Mouse (Mus musculus) CH12.LX (cell line): ENCODE measurements around the gene Fat1. TPM values are rescaled to one million over a fixed set of nuclear protein-coding genes. Genes with fewer than 3 reads are reported as not detected.
A peak's percentile ranks its signal among the peaks of the same experiment; 100 is the strongest.

Experiments used
- DNase-seq: peaks from one replicate; pipeline ENCODE4 v3.0.0-alpha.2; 2013; ENCODE audit errors: extremely low read depth
- H3K27ac ChIP-seq: 2 replicates; pipeline ENCODE4 v1.5.1; 2012; ENCODE audit warnings: low read depth, mild to moderate bottlenecking, control low read depth, moderate library complexity; ENCODE audit not compliant: insufficient read depth
- H3K27me3 ChIP-seq: replicated peaks from 2 replicates; pipeline ENCODE3; 2012; ENCODE audit warnings: inconsistent platforms
- H3K36me3 ChIP-seq, 2 experiments: replicated peaks in 1 of 2; 2 replicates each; pipeline versions ENCODE3 to v1.6.1; 2012; ENCODE audit warnings: inconsistent platforms in 1 of 2, low read length in 1 of 2, mild to moderate bottlenecking in 1 of 2, mixed read lengths in 1 of 2, moderate library complexity in 1 of 2; ENCODE audit not compliant: control insufficient read depth in 1 of 2, insufficient read depth in 1 of 2
- H3K4me1 ChIP-seq, 2 experiments: 2 replicates each; pipeline ENCODE4 v1.6.1; 2012; ENCODE audit warnings: inconsistent platforms in 1 of 2, moderate library complexity in 1 of 2; ENCODE audit not compliant: insufficient read depth in 2 of 2, control insufficient read depth in 1 of 2
- H3K4me2 ChIP-seq: 2 replicates; pipeline ENCODE4 v1.6.1; 2012; ENCODE audit warnings: low read depth, mild to moderate bottlenecking, control low read depth; ENCODE audit not compliant: poor library complexity, insufficient read depth, severe bottlenecking
- H3K4me3 ChIP-seq, 3 experiments: fragments of 150-350 bp in 1 of 3; sonication (generic) in 1 of 3; replicated peaks in 1 of 3; 2 replicates each; pipeline versions ENCODE3 to v1.5.1; 2011 to 2012; ENCODE audit warnings: low read depth in 2 of 3, low read length in 2 of 3, mild to moderate bottlenecking in 2 of 3, moderate library complexity in 2 of 3, control low read depth in 1 of 3, improper control_type of control experiment in 1 of 3, inconsistent platforms in 1 of 3, mixed read lengths in 1 of 3; ENCODE audit not compliant: poor library complexity in 1 of 3
- H3K79me2 ChIP-seq: replicated peaks from 2 replicates; pipeline ENCODE4 v1.6.1; 2012; ENCODE audit warnings: mild to moderate bottlenecking, moderate library complexity; ENCODE audit not compliant: control insufficient read depth, poor library complexity, insufficient read depth, severe bottlenecking; ENCODE audit errors: extremely low read depth
- H3K9ac ChIP-seq: 2 replicates; pipeline ENCODE4 v1.6.1; 2012; ENCODE audit warnings: low read depth, mild to moderate bottlenecking, control low read depth, moderate library complexity; ENCODE audit not compliant: insufficient read depth
- H3K9me3 ChIP-seq: replicated peaks from 2 replicates; pipeline ENCODE3; 2012; ENCODE audit warnings: low read length, inconsistent platforms, mixed read lengths
- BHLHE40 ChIP-seq: IDR thresholded peaks from 2 replicates; pipeline ENCODE4 v1.6.1; 2011; ENCODE audit warnings: mild to moderate bottlenecking, low read depth, low read length, improper control_type of control experiment
- CHD2 ChIP-seq: IDR thresholded peaks from 2 replicates; pipeline ENCODE4 v1.6.1; 2011; ENCODE audit warnings: low read length, improper control_type of control experiment
- CTCF ChIP-seq, 2 experiments: IDR thresholded peaks in 1 of 2; conservative IDR thresholded peaks in 1 of 2; 2 replicates each; pipeline ENCODE4 v1.5.1; 2011 to 2012; ENCODE audit warnings: low read depth in 2 of 2, low read length in 2 of 2, improper control_type of control experiment in 1 of 2, inconsistent platforms in 1 of 2, mild to moderate bottlenecking in 1 of 2, moderate library complexity in 1 of 2
- EP300 ChIP-seq: IDR thresholded peaks from 2 replicates; pipeline ENCODE4 v1.6.1; 2011; ENCODE audit warnings: low read length, improper control_type of control experiment
- ETS1 ChIP-seq: conservative IDR thresholded peaks from 2 replicates; pipeline ENCODE4 v1.6.1; 2012; ENCODE audit warnings: low read depth, mild to moderate bottlenecking, inconsistent platforms, low read length, improper control_type of control experiment, moderate library complexity
- JUN ChIP-seq: IDR thresholded peaks from 2 replicates; pipeline ENCODE4 v1.6.1; 2011; ENCODE audit warnings: low read depth, mild to moderate bottlenecking, low read length, improper control_type of control experiment, moderate library complexity; ENCODE audit not compliant: insufficient read depth
- MAFK ChIP-seq: IDR thresholded peaks from 2 replicates; pipeline ENCODE4 v1.6.1; 2011; ENCODE audit warnings: low read length, improper control_type of control experiment; ENCODE audit not compliant: insufficient replicate concordance
- MEF2A ChIP-seq: IDR thresholded peaks from 2 replicates; pipeline ENCODE4 v1.6.1; 2014; ENCODE audit warnings: low read depth, mild to moderate bottlenecking, inconsistent platforms, low read length, improper control_type of control experiment, borderline replicate concordance
- MXI1 ChIP-seq: IDR thresholded peaks from 2 replicates; pipeline ENCODE4 v1.6.1; 2011; ENCODE audit warnings: mild to moderate bottlenecking, low read depth, low read length, improper control_type of control experiment
- NELFE ChIP-seq: IDR thresholded peaks from 2 replicates; pipeline ENCODE4 v1.6.1; 2011; ENCODE audit warnings: low read depth, low read length, improper control_type of control experiment
- RCOR1 ChIP-seq: conservative IDR thresholded peaks from 2 replicates; pipeline ENCODE4 v1.6.1; 2012; ENCODE audit warnings: low read depth, mild to moderate bottlenecking, inconsistent platforms, low read length, improper control_type of control experiment
- SIN3A ChIP-seq: IDR thresholded peaks from 2 replicates; pipeline ENCODE4 v1.6.1; 2012; ENCODE audit warnings: low read length, improper control_type of control experiment, inconsistent platforms
- TBP ChIP-seq: conservative IDR thresholded peaks from 2 replicates; pipeline ENCODE4 v1.6.1; 2011; ENCODE audit warnings: low read depth, low read length, improper control_type of control experiment
- TCF12 ChIP-seq: IDR thresholded peaks from 2 replicates; pipeline ENCODE4 v1.6.1; 2014; ENCODE audit warnings: low read depth, mild to moderate bottlenecking, inconsistent platforms, low read length, improper control_type of control experiment
- UBTF ChIP-seq: IDR thresholded peaks from 2 replicates; pipeline ENCODE4 v1.6.1; 2012; ENCODE audit warnings: low read depth, mild to moderate bottlenecking, inconsistent platforms, low read length, improper control_type of control experiment, moderate library complexity
- USF1 ChIP-seq: IDR thresholded peaks from 2 replicates; pipeline ENCODE4 v1.6.1; 2014; ENCODE audit warnings: low read depth, mild to moderate bottlenecking, inconsistent platforms, low read length, improper control_type of control experiment
- dilution Hi-C: fragments of 300-500 bp; cut with MboI; formaldehyde crosslinking; loops from 2 replicates; pipeline ENCODE4 v1.14.3; 2020; ENCODE audit warnings: low sequenced_read_pairs; ENCODE audit not compliant: extremely low pct_unique_long_range_greater_than_20kb, extremely low pct_ligation_motif_present
- in situ Hi-C: fragments of 300-500 bp; cut with MboI; formaldehyde crosslinking; loops from 3 replicates; pipeline ENCODE4 v1.14.3; 2019; ENCODE audit warnings: low sequenced_read_pairs, low pct_ligation_motif_present, low pct_unique_long_range_greater_than_20kb, mixed read lengths
- polyA plus RNA-seq: library from polyadenylated mRNA; unstranded; fragments of >175 nt; gene quantifications from 2 replicates; pipeline ENCODE4 v1.2.1, GENCODE M21; 2012; ENCODE audit warnings: low read depth; ENCODE audit not compliant: insufficient read length
- total RNA-seq, 2 experiments: library from RNA; depleted of rRNA; stranded (reverse); fragments of 300-350 nt in 1 of 2; fragments of >200 nt in 1 of 2; gene quantifications; 2 replicates each; pipeline ENCODE4 v1.2.3; 2012 to 2014

Fat1 gene
- total and polyA plus RNA-seq, 3 experiments, result under 0.01 TPM; not detected in 2

GRCm38 (mm10) chr8:45060083-45060482, 124.8 kb downstream of the Fat1 start:
- in situ Hi-C loops, result no loop called here
- dilution Hi-C loops, result no loop called here

DNA sequence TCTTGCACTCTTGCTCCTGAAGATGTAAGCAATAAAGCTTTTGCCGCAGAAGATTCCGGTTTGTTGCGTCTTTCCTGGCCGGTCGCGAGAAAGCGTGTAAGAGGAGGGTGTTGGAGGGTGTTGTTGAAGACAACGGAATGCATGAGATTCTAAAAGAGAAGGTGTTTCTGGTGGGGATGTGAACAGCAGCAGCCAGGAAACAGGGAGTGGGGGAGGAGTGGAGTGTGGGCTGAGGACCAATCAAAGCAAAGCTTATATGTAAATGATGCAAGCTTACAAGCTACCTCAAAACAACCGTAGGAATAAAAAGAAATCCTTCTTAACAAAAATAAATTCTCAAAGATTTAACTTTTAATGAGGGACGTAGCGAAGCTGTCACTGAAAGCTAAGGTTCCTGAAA, 127.1 kb downstream of the Fat1 start:
- DNase-seq, result no peak
- dilution Hi-C loops (no loop called here), in situ Hi-C loops (no loop called here)
- Histone ChIP-seq H3K36me3 (no peaks in the 10 kb centered on the region), H3K27me3 (no peaks in the 10 kb centered on the region), H3K79me2 (no peaks in the 10 kb centered on the region), H3K9me3 (peaks cover 57% of the 10 kb centered on the region), H3K9ac (no peak overlapping the region)
- TF ChIP-seq SIN3A (no peak), ETS1 (no peak), TBP (no peak)
- TF ChIP-seq, all 38 proteins: peak for 0
- Histone ChIP-seq H3K4me3 (no peak overlapping the region), H3K4me1 (no peaks in the 10 kb centered on the region), H3K4me2 (no peak overlapping the region), H3K27ac (no peak overlapping the region)

More at GRCm38 (mm10) chr8:45060083-45060482, 124.8 kb downstream of the Fat1 start:
- peak; percentile 77 for TF ChIP-seq MAFK
- TF ChIP-seq TCF12, result no peak
- H3K27me3 ChIP-seq, result no peaks in the 10 kb centered on the region
- no peak overlapping the region for H3K27ac ChIP-seq
- DNase-seq, result no peak
- H3K79me2 ChIP-seq, result no peaks in the 10 kb centered on the region
- no peak overlapping the region for H3K9ac ChIP-seq
- H3K4me2 ChIP-seq, result no peak overlapping the region
- no peaks in the 10 kb centered on the region for H3K36me3 ChIP-seq
- H3K4me3 ChIP-seq, result no peak overlapping the region
- H3K4me1 ChIP-seq, result no peaks in the 10 kb centered on the region
- H3K9me3 ChIP-seq, result peaks cover 57% of the 10 kb centered on the region

- no peak overlapping the region for H3K4me3 ChIP-seq
- no peak for DNase-seq
- TF ChIP-seq TCF12, result no peak
- TF ChIP-seq BHLHE40, result no peak
- no peak for TF ChIP-seq CTCF (conservative IDR thresholded peaks at IDR 0.05 in 1 of 2, IDR thresholded peaks at IDR 0.05 in 1 of 2; ENCODE audit: low read depth in 2 of 2, low read length in 2 of 2)
- TF ChIP-seq ETS1, result no peak
- TF ChIP-seq NELFE, result no peak
- TF ChIP-seq MEF2A, result no peak
- no peak for TF ChIP-seq EP300
- TF ChIP-seq UBTF, result no peak
- no peak for TF ChIP-seq USF1
- TF ChIP-seq CHD2, result no peak
- no peak for TF ChIP-seq MXI1
- TF ChIP-seq RCOR1, result no peak
- TF ChIP-seq JUN, result no peak
- TF ChIP-seq, all 38 proteins: peak for 0
- Histone ChIP-seq H3K4me1 (no peaks in the 10 kb centered on the region), H3K4me2 (no peak overlapping the region), H3K27me3 (no peaks in the 10 kb centered on the region), H3K36me3 (no peaks in the 10 kb centered on the region), H3K9ac (no peak overlapping the region), H3K79me2 (no peaks in the 10 kb centered on the region), H3K9me3 (peaks cover 59% of the 10 kb centered on the region), H3K27ac (no peak overlapping the region)
- dilution Hi-C loops, result no loop called here
- in situ Hi-C loops, result no loop called here
Observed at GRCm38 (mm10) chr8:45062982-45063924, 128.0 kb downstream of the Fat1 start.
